Mouse (Mus musculus) right cerebral cortex, postnatal 36 days (tissue): ENCODE results near the gene Atp6v1g2.

Source experiments
- DNase-seq, 2 experiments: peaks; one replicate each; pipeline ENCODE4 v3.0.0; 2022; ENCODE audit warnings: low spot score in 2 of 2, mixed read lengths in 1 of 2

The Atp6v1g2 gene

DNA sequence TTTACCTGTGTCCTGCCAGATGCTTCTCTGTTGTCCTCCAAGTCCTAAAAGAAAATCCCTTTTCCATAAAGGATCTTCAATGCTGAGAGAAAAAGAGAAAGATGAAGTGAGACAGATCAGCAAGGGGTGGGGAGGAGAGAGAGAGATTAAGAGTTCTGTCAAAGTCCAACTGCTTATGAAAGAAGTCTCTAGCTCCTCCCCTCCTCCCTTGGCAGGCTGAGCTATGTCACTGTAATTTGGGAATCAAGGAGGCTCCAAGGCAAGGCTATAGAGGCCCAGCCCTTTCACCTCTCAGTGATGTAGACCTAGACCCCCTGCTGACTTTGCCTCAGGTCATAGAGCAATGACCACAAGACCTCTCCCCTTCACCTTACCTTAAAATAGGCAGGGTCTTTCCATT lies 52.0 kb downstream of the Atp6v1g2 start:
- DNase-seq = no peak
